9 mouse cellular contexts compared by ENCODE assay signal in the genomic region with DNA sequence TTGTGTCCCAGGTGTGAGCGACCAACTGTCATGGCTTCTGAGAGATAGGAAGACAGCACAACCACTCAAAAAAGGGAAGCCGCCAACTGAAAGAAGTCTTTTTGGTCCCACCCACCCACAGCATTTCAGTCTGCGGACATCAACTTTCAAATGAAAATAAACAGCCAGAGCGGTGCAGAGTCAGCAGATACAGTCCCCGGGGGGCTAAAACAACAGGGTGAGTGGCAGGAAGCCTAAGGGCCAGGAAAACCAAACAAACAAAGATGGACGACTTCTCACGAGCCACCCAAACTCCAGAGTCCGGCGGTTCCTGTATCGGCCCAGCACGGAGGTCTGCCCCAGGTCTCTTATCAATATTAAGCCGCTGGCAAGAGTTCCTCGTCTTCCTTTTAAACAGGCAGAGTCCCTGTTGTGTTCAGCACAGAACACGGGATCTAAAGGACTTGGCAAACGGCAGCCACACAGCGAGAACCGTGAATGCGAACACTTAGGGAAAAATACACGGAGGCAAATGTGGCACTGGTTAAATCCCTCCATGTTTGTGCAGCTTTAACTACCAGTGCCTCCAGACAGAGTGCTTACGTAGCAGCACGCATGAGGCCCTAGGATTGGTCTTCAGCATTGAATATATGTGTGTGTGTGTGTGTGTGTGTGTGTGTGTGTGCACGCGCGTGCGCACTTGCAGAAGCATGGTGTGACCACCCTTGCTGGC. TPM values are rescaled to one million over a fixed set of nuclear protein-coding genes. Genes with fewer than 3 reads are reported as not detected.
A peak's percentile ranks its signal among the peaks of the same experiment; 100 is the strongest.
DNase-seq lines count a peak whose midpoint lies in the region; ATAC-seq and TF ChIP-seq lines count a peak whose summit lies in the region.
"Had no signal": no experiment of that assay in that cellular context is flagged by ENCODE, and none has a peak within 500 bp of the region (broad histone marks: within the 10 kb centered on the region; RNA-seq: fewer than 3 reads in every experiment).

No protein-coding gene starts in this region.

- peaks cover 4% of the 10 kb centered on the region for H3K4me1 ChIP-seq in testis, adult 2 months (ENCODE audit: control insufficient read depth, insufficient read depth, low read length)
- peaks cover 15% of the 10 kb centered on the region for H3K4me1 ChIP-seq in heart, embryonic 16.5 days (ENCODE audit: control insufficient read depth, insufficient read depth, low read length)
- H3K4me1 ChIP-seq in small intestine, adult 2 months (ENCODE audit: control insufficient read depth, insufficient read depth, insufficient read length, low read length), result no peaks in the 10 kb centered on the region
- no peaks in the 10 kb centered on the region for H3K4me1 ChIP-seq in midbrain, postnatal 0 days (ENCODE audit: insufficient read depth, low read length)
- H3K4me1 ChIP-seq in forebrain, embryonic 13.5 days, result 0 out of 2 replicates have a peak, but pooled peaks cover 3% of the 10 kb centered on the region

- H3K9me3 ChIP-seq in heart, embryonic 16.5 days (replicated peaks; ENCODE audit: control insufficient read depth, low read length), result peaks cover 4% of the 10 kb centered on the region
- H3K9me3 ChIP-seq in midbrain, postnatal 0 days (ENCODE audit: low read length), result no peaks in the 10 kb centered on the region
- no peaks in the 10 kb centered on the region for H3K9me3 ChIP-seq in forebrain, embryonic 13.5 days (replicated peaks)
- H3K9me3 ChIP-seq: limb, embryonic 13.5 days had no signal

- TF ChIP-seq CTCF in testis, adult 2 months (IDR thresholded peaks at IDR 0.05; ENCODE audit: control insufficient read depth, insufficient read depth, insufficient replicate concordance, low read depth, low read length), result no peak
- no peak for TF ChIP-seq CTCF in small intestine, adult 2 months (IDR thresholded peaks at IDR 0.05; ENCODE audit: extremely low read depth, insufficient read length, insufficient replicate concordance, low read depth, low read length)
- no peak for TF ChIP-seq CTCF in midbrain, postnatal 0 days (IDR thresholded peaks at IDR 0.05)

- peak overlapping the region; percentile 58 for H3K4me2 ChIP-seq in heart, embryonic 16.5 days (ENCODE audit: low read depth, low read length)
- H3K4me2 ChIP-seq in midbrain, postnatal 0 days (ENCODE audit: low read depth, low read length, poor library complexity, severe bottlenecking), result no peak overlapping the region; the same call in 1 of the 2 replicates
- no peak overlapping the region for H3K4me2 ChIP-seq in forebrain, embryonic 13.5 days
- H3K4me2 ChIP-seq: limb, embryonic 13.5 days had no signal

- H3K27ac ChIP-seq in testis, adult 2 months (ENCODE audit: control insufficient read depth, insufficient read depth, low read depth, low read length), result peak overlapping the region; percentile 50
- no peak overlapping the region for H3K27ac ChIP-seq in heart, embryonic 16.5 days (ENCODE audit: low read length)
- no peak overlapping the region for H3K27ac ChIP-seq in small intestine, adult 2 months (ENCODE audit: insufficient read depth, low read depth, low read length)
- no peak overlapping the region for H3K27ac ChIP-seq in midbrain, postnatal 0 days (ENCODE audit: low read depth, low read length)
- no peak overlapping the region for H3K27ac ChIP-seq in forebrain, embryonic 13.5 days
- H3K27ac ChIP-seq: limb, embryonic 13.5 days had no signal

- DNase-seq in testis, postnatal 10 days (ENCODE audit: low spot score), result no peak
- peak; percentile 20 for DNase-seq in liver
- no peak for DNase-seq in cerebellum, postnatal 10 days
- DNase-seq in midbrain, postnatal 0 days (ENCODE audit: low spot score), result no peak

- no peak for TF ChIP-seq POLR2A in testis, adult 2 months (IDR thresholded peaks at IDR 0.05; ENCODE audit: control insufficient read depth, low read depth, low read length)
- no peak for TF ChIP-seq POLR2A in small intestine, adult 2 months (IDR thresholded peaks at IDR 0.05; ENCODE audit: low read depth, low read length)

- no peak; the same call in 1 of the 2 replicates for ATAC-seq in heart, embryonic 16.5 days (replicated peaks; ENCODE audit: extremely low read depth, insufficient read depth, low FRiP score)
- no peak for ATAC-seq in midbrain, postnatal 0 days (ENCODE audit: low FRiP score)
- no peak for ATAC-seq in forebrain, embryonic 13.5 days

- H3K9ac ChIP-seq in heart, embryonic 16.5 days (ENCODE audit: low read length), result peak overlapping the region; percentile 42
- H3K9ac ChIP-seq in midbrain, postnatal 0 days (replicated peaks; ENCODE audit: low read length, poor library complexity, severe bottlenecking), result no peak overlapping the region
- no peak overlapping the region for H3K9ac ChIP-seq in forebrain, embryonic 13.5 days
- H3K9ac ChIP-seq: limb, embryonic 13.5 days had no signal

- no peaks in the 10 kb centered on the region for H3K36me3 ChIP-seq in testis, adult 2 months (ENCODE audit: control insufficient read depth, insufficient read depth, low read length)
- no peaks in the 10 kb centered on the region for H3K36me3 ChIP-seq in heart, embryonic 16.5 days (ENCODE audit: control insufficient read depth, insufficient read depth)
- H3K36me3 ChIP-seq in small intestine, adult 2 months (ENCODE audit: control insufficient read depth, insufficient read depth, low read length), result peaks cover 13% of the 10 kb centered on the region
- H3K36me3 ChIP-seq in midbrain, postnatal 0 days (ENCODE audit: insufficient read depth, low read length), result no peaks in the 10 kb centered on the region
- H3K36me3 ChIP-seq in forebrain, embryonic 13.5 days (ENCODE audit: poor library complexity, severe bottlenecking), result no peaks in the 10 kb centered on the region
- H3K36me3 ChIP-seq: limb, embryonic 13.5 days had no signal

- no peaks in the 10 kb centered on the region for H3K27me3 ChIP-seq in testis, adult 2 months (ENCODE audit: control insufficient read depth, insufficient read depth, low read length)
- H3K27me3 ChIP-seq in heart, embryonic 16.5 days (ENCODE audit: control insufficient read depth, insufficient read depth, low read length), result no peaks in the 10 kb centered on the region
- no peaks in the 10 kb centered on the region for H3K27me3 ChIP-seq in small intestine, adult 2 months (ENCODE audit: control insufficient read depth, insufficient read depth, low read length)
- H3K27me3 ChIP-seq in midbrain, postnatal 0 days (ENCODE audit: insufficient read depth, low read length), result no peaks in the 10 kb centered on the region
- H3K27me3 ChIP-seq in forebrain, embryonic 13.5 days, result no peaks in the 10 kb centered on the region
- H3K27me3 ChIP-seq: limb, embryonic 13.5 days had no signal

- WGBS in heart, embryonic 16.5 days, result 31% methylated on average over 25 of the region's 25 CpGs
- 78% methylated on average over 25 of the region's 25 CpGs for WGBS in small intestine, adult 2 months
- 80% methylated on average over 25 of the region's 25 CpGs for WGBS in midbrain, postnatal 0 days
- 90% methylated on average over 25 of the region's 25 CpGs for WGBS in forebrain, embryonic 13.5 days

- H3K4me3 ChIP-seq in testis, adult 2 months (ENCODE audit: control insufficient read depth, low read depth, low read length), result peak overlapping the region; percentile 10; the same call in 1 of the 2 replicates
- peak overlapping the region; percentile 44 for H3K4me3 ChIP-seq in heart, embryonic 16.5 days (ENCODE audit: low read length)
- H3K4me3 ChIP-seq in small intestine, adult 2 months (ENCODE audit: low read depth, low read length), result peak overlapping the region; percentile 25
- H3K4me3 ChIP-seq in midbrain, postnatal 0 days (ENCODE audit: low read depth, low read length), result no peak overlapping the region
- no peak overlapping the region for H3K4me3 ChIP-seq in forebrain, embryonic 13.5 days
- H3K4me3 ChIP-seq: limb, embryonic 13.5 days had no signal

RNA-seq across cellular contexts. Expression of a gene that starts 53.4 kb away (rescaled TPM):
- 5.3 and 6.4 TPM in 2 replicates for polyA plus RNA-seq in testis, adult 2 months (2012; rRNA removed)
- polyA plus RNA-seq in heart, embryonic 16.5 days (2015; fragmentation: Nextera tagmentation; extraction: Ambion mirVana), result 13.9 and 16.6 TPM in 2 replicates
- polyA plus RNA-seq in small intestine, adult 2 months (2012; rRNA removed), result 124 and 167 TPM in 2 replicates
- 11.8 and 13.5 TPM in 2 replicates for total RNA-seq in midbrain, postnatal 0 days (2014; rRNA removed)
- 19.4 and 19.7 TPM in 2 replicates for polyA plus RNA-seq in midbrain, postnatal 0 days (2015; fragmentation: Nextera tagmentation; extraction: Ambion mirVana)
- polyA plus RNA-seq in forebrain, embryonic 13.5 days (2015; fragmentation: Nextera tagmentation; extraction: Ambion mirVana), result 5.2 and 5.4 TPM in 2 replicates

Comparison
In these comparisons a context has a peak if more than half of its experiments do, and no peak if none do; other contexts are left out.
1. H3K4me3 ChIP-seq: peak in testis, adult 2 months (single experiment), heart, embryonic 16.5 days (single experiment) and small intestine, adult 2 months (single experiment); none in midbrain, postnatal 0 days (single experiment) and forebrain, embryonic 13.5 days (single experiment).